In the genomic region with DNA sequence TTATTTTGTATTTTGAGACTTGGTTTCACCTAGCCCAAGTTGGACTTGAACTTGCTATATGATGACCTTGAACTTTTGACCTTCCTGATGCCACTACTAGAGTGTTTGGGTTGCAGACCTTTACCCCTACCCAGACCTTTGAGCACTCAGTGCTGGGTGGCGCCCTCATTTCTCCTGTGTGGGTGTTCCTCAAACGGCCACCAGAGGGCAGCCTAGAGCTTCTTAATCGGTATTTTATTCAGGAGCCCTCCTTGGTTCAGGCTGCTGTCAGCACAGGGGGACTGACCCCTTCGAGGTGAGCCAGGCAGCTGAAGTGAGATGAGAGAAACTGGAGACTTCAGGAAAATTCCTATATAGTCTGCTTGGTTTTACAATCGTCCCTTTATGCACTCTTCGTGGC, we compare ENCODE assay signal across 7 mouse cellular contexts. TPM values are rescaled to one million over a fixed set of nuclear protein-coding genes. Genes with fewer than 3 reads are reported as not detected.
A peak's percentile ranks its signal among the peaks of the same experiment; 100 is the strongest.
DNase-seq lines count a peak whose midpoint lies in the region; ATAC-seq and TF ChIP-seq lines count a peak whose summit lies in the region.

No protein-coding gene starts in this region.

- no peak overlapping the region for H3K27ac ChIP-seq in cortical plate, adult 2 months (ENCODE audit: insufficient read depth, low read length)
- H3K27ac ChIP-seq in hindbrain, embryonic 16.5 days (ENCODE audit: low read depth, low read length), result no peak overlapping the region
- no peak overlapping the region for H3K27ac ChIP-seq in limb, embryonic 13.5 days
- no peak overlapping the region for H3K27ac ChIP-seq in neural tube, embryonic 14.5 days (ENCODE audit: low read depth, low read length)

- 36% methylated on average over 6 of the region's 6 CpGs for WGBS in hindbrain, embryonic 16.5 days
- WGBS in limb, embryonic 13.5 days, result 31% methylated on average over 6 of the region's 6 CpGs
- WGBS in neural tube, embryonic 14.5 days, result 26% methylated on average over 6 of the region's 6 CpGs

- H3K4me1 ChIP-seq in cortical plate, adult 2 months (ENCODE audit: control insufficient read depth, insufficient read depth, low read length), result peaks cover 2% of the 10 kb centered on the region; the same call in 1 of the 2 replicates
- H3K4me1 ChIP-seq in hindbrain, embryonic 16.5 days (ENCODE audit: control insufficient read depth, insufficient read depth, low read depth, low read length), result 0 out of 2 replicates have a peak, but pooled peaks cover 3% of the 10 kb centered on the region
- peaks cover 5% of the 10 kb centered on the region; the same call in 1 of the 2 replicates for H3K4me1 ChIP-seq in limb, embryonic 13.5 days
- peaks cover 7% of the 10 kb centered on the region; the same call in 1 of the 2 replicates for H3K4me1 ChIP-seq in neural tube, embryonic 14.5 days (ENCODE audit: control insufficient read depth, insufficient read depth, low read length)

- no peak overlapping the region for H3K4me2 ChIP-seq in hindbrain, embryonic 16.5 days (ENCODE audit: low read length)
- H3K4me2 ChIP-seq in limb, embryonic 13.5 days (replicated peaks), result no peak overlapping the region
- H3K4me2 ChIP-seq in neural tube, embryonic 14.5 days (ENCODE audit: low read depth, low read length), result no peak overlapping the region

- no peaks in the 10 kb centered on the region for H3K27me3 ChIP-seq in hindbrain, embryonic 16.5 days (replicated peaks; ENCODE audit: control insufficient read depth, insufficient read depth, low read length)
- no peaks in the 10 kb centered on the region for H3K27me3 ChIP-seq in limb, embryonic 13.5 days
- H3K27me3 ChIP-seq in neural tube, embryonic 14.5 days (ENCODE audit: control insufficient read depth, insufficient read depth, low read length), result no peaks in the 10 kb centered on the region

- no peaks in the 10 kb centered on the region for H3K9me3 ChIP-seq in hindbrain, embryonic 16.5 days (ENCODE audit: control insufficient read depth, low read length)
- H3K9me3 ChIP-seq in limb, embryonic 13.5 days, result no peaks in the 10 kb centered on the region
- H3K9me3 ChIP-seq in neural tube, embryonic 14.5 days (ENCODE audit: control insufficient read depth, low read length), result no peaks in the 10 kb centered on the region

- no peak overlapping the region for H3K9ac ChIP-seq in hindbrain, embryonic 16.5 days (ENCODE audit: low read depth, low read length)
- no peak overlapping the region for H3K9ac ChIP-seq in limb, embryonic 13.5 days
- no peak overlapping the region for H3K9ac ChIP-seq in neural tube, embryonic 14.5 days (replicated peaks; ENCODE audit: low read depth, low read length)

- H3K4me3 ChIP-seq in cortical plate, adult 2 months (ENCODE audit: insufficient read depth, low read length), result no peak overlapping the region
- no peak overlapping the region for H3K4me3 ChIP-seq in hindbrain, embryonic 16.5 days (ENCODE audit: low read length)
- no peak overlapping the region for H3K4me3 ChIP-seq in limb, embryonic 13.5 days
- no peak overlapping the region for H3K4me3 ChIP-seq in neural tube, embryonic 14.5 days (ENCODE audit: low read depth, low read length)

- 0 out of 2 replicates have a peak, but pooled peaks have one; percentile 40 for ATAC-seq in hindbrain, embryonic 16.5 days
- ATAC-seq in limb, embryonic 13.5 days (ENCODE audit: low FRiP score, low read depth), result peak; percentile 46; the same call in 1 of the 2 replicates
- ATAC-seq in neural tube, embryonic 14.5 days (ENCODE audit: low read depth), result peak; percentile 47; the same call in 1 of the 2 replicates

- DNase-seq in right cerebral cortex, adult 2 months (ENCODE audit: low spot score in 2 of 2), result peak; percentile 67 to 71
- no peak for DNase-seq in right cerebral cortex, adult 18-20 months
- peak; percentile 57 to 60 for DNase-seq in adrenal gland, adult 18-20 months (ENCODE audit: low spot score in 2 of 2)

- no peak for TF ChIP-seq POLR2A in cortical plate, adult 2 months (IDR thresholded peaks at IDR 0.05; ENCODE audit: extremely low read depth, insufficient read depth, low read length)

- peak; percentile 60 for TF ChIP-seq CTCF in cortical plate, adult 2 months (IDR thresholded peaks at IDR 0.05; ENCODE audit: extremely low read depth, insufficient read depth, low read length)

- no peaks in the 10 kb centered on the region for H3K36me3 ChIP-seq in hindbrain, embryonic 16.5 days (ENCODE audit: control insufficient read depth, insufficient read depth, low read length)
- no peaks in the 10 kb centered on the region for H3K36me3 ChIP-seq in limb, embryonic 13.5 days
- no peaks in the 10 kb centered on the region for H3K36me3 ChIP-seq in neural tube, embryonic 14.5 days (ENCODE audit: control insufficient read depth, insufficient read depth, low read length)

RNA-seq across cellular contexts. Expression of gene Cdsn, which starts 7.2 kb away (rescaled TPM):
- total RNA-seq in adrenal gland, adult 18-20 months (2021), result 1 to 10 TPM in 1 of 2 experiments, under 1 TPM in 1; 0.10 to 7.1 TPM
- polyA plus RNA-seq in cortical plate, adult 2 months (2012; rRNA removed), result 1.8 and 1.9 TPM in 2 replicates
- 0.19 and 0.28 TPM in 2 replicates for polyA plus RNA-seq in hindbrain, embryonic 16.5 days (2015; fragmentation: Nextera tagmentation; extraction: Ambion mirVana)
- polyA plus RNA-seq in limb, embryonic 13.5 days (2015; fragmentation: Nextera tagmentation; extraction: Ambion mirVana), result 0.06 and 0.11 TPM in 2 replicates
- polyA plus RNA-seq in neural tube, embryonic 14.5 days (2014; fragmentation: Nextera tagmentation; extraction: Ambion mirVana), result 0.21 TPM in 1 of 2 replicates, not detected in the other

RNA-seq across cellular contexts. Expression of gene Psors1c2, which starts 11.7 kb away (rescaled TPM):
- total RNA-seq in adrenal gland, adult 18-20 months (2021), result not detected
- 1.1 and 1.2 TPM in 2 replicates for polyA plus RNA-seq in cortical plate, adult 2 months (2012; rRNA removed)
- 0.94 and 1.1 TPM in 2 replicates for polyA plus RNA-seq in hindbrain, embryonic 16.5 days (2015; fragmentation: Nextera tagmentation; extraction: Ambion mirVana)
- polyA plus RNA-seq in limb, embryonic 13.5 days (2015; fragmentation: Nextera tagmentation; extraction: Ambion mirVana), result 1.9 TPM in 2 replicates
- 0.51 and 0.66 TPM in 2 replicates for polyA plus RNA-seq in neural tube, embryonic 14.5 days (2014; fragmentation: Nextera tagmentation; extraction: Ambion mirVana)

RNA-seq across cellular contexts. Expression of gene 2300002M23Rik, which starts 22.6 kb away (rescaled TPM):
- not detected for total RNA-seq in adrenal gland, adult 18-20 months (2021)
- polyA plus RNA-seq in cortical plate, adult 2 months (2012; rRNA removed), result not detected in 2 replicates
- polyA plus RNA-seq in hindbrain, embryonic 16.5 days (2015; fragmentation: Nextera tagmentation; extraction: Ambion mirVana), result 0.11 and 0.12 TPM in 2 replicates
- polyA plus RNA-seq in limb, embryonic 13.5 days (2015; fragmentation: Nextera tagmentation; extraction: Ambion mirVana), result 0.38 TPM in 1 of 2 replicates, not detected in the other
- polyA plus RNA-seq in neural tube, embryonic 14.5 days (2014; fragmentation: Nextera tagmentation; extraction: Ambion mirVana), result not detected in 2 replicates

RNA-seq across cellular contexts. Expression of gene Cchcr1, which starts 27.8 kb away (rescaled TPM):
- 1 to 10 TPM; 6.3 to 6.7 TPM for total RNA-seq in adrenal gland, adult 18-20 months (2021)
- polyA plus RNA-seq in cortical plate, adult 2 months (2012; rRNA removed), result 14.2 and 14.5 TPM in 2 replicates
- polyA plus RNA-seq in hindbrain, embryonic 16.5 days (2015; fragmentation: Nextera tagmentation; extraction: Ambion mirVana), result 5.8 and 6.3 TPM in 2 replicates
- 20.9 and 22.1 TPM in 2 replicates for polyA plus RNA-seq in limb, embryonic 13.5 days (2015; fragmentation: Nextera tagmentation; extraction: Ambion mirVana)
- polyA plus RNA-seq in neural tube, embryonic 14.5 days (2014; fragmentation: Nextera tagmentation; extraction: Ambion mirVana), result 2.4 and 4.9 TPM in 2 replicates

RNA-seq across cellular contexts. Expression of gene Tcf19, which starts 28.1 kb away (rescaled TPM):
- total RNA-seq in adrenal gland, adult 18-20 months (2021), result 1 to 10 TPM; 3.0 to 3.7 TPM
- polyA plus RNA-seq in cortical plate, adult 2 months (2012; rRNA removed), result 10.3 and 11.9 TPM in 2 replicates
- polyA plus RNA-seq in hindbrain, embryonic 16.5 days (2015; fragmentation: Nextera tagmentation; extraction: Ambion mirVana), result 16.4 and 21.2 TPM in 2 replicates
- polyA plus RNA-seq in limb, embryonic 13.5 days (2015; fragmentation: Nextera tagmentation; extraction: Ambion mirVana), result 68.6 and 70.6 TPM in 2 replicates
- polyA plus RNA-seq in neural tube, embryonic 14.5 days (2014; fragmentation: Nextera tagmentation; extraction: Ambion mirVana), result 8.9 and 10.6 TPM in 2 replicates
